Comparison of ENCODE assay signal across 8 mouse cellular contexts in genomic region chr2:38533322-38533721, GRCm38 (mm10). TPM values are rescaled to one million over a fixed set of nuclear protein-coding genes. Genes with fewer than 3 reads are reported as not detected.
DNase-seq lines count a peak whose midpoint lies in the region; ATAC-seq and TF ChIP-seq lines count a peak whose summit lies in the region.

No protein-coding gene starts in this region.

- DNase-seq in 3134 (ENCODE audit: extremely low read depth, insufficient read length, low spot score), result peak; percentile 35
- DNase-seq in heart, postnatal 36 days, result peak; percentile 59 to 65
- DNase-seq in thymus, postnatal 14 days, result no peak
- no peak for DNase-seq in embryo, embryonic 10 days (ENCODE audit: low spot score)
- DNase-seq in ovary, postnatal 36 days (ENCODE audit: low spot score), result no peak

- peak; percentile 49 for ATAC-seq in liver, embryonic 15.5 days (ENCODE audit: insufficient read depth)
- no peak for ATAC-seq in hindbrain, embryonic 12.5 days (ENCODE audit: low FRiP score)

- intact Hi-C loops in heart, postnatal 36 days (cut with DNase I), result loop anchor here (1.0 to 2.0 kb wide), 2 partner anchors 21 to 47 kb away; no protein-coding TSS in a partner anchor

- H3K4me2 ChIP-seq in liver, embryonic 15.5 days, result peak overlapping the region; percentile 73
- H3K4me2 ChIP-seq in hindbrain, embryonic 12.5 days (replicated peaks), result no peak overlapping the region

- H3K9me3 ChIP-seq in liver, embryonic 15.5 days (replicated peaks), result no peaks in the 10 kb centered on the region
- no peaks in the 10 kb centered on the region for H3K9me3 ChIP-seq in hindbrain, embryonic 12.5 days (replicated peaks)

- no peaks in the 10 kb centered on the region for H3K27me3 ChIP-seq in liver, embryonic 15.5 days
- H3K27me3 ChIP-seq in hindbrain, embryonic 12.5 days, result no peaks in the 10 kb centered on the region

- H3K4me1 ChIP-seq in bone marrow macrophage, adult 2 months (ENCODE audit: control insufficient read depth, insufficient read depth, low read length), result peaks cover 91% of the 10 kb centered on the region
- peaks cover 99% of the 10 kb centered on the region for H3K4me1 ChIP-seq in liver, embryonic 15.5 days (replicated peaks)
- H3K4me1 ChIP-seq in hindbrain, embryonic 12.5 days, result peaks cover 63% of the 10 kb centered on the region

- peak overlapping the region; percentile 52 for H3K9ac ChIP-seq in liver, embryonic 15.5 days
- no peak overlapping the region for H3K9ac ChIP-seq in hindbrain, embryonic 12.5 days

- H3K36me3 ChIP-seq in liver, embryonic 15.5 days (replicated peaks), result no peaks in the 10 kb centered on the region
- H3K36me3 ChIP-seq in hindbrain, embryonic 12.5 days, result no peaks in the 10 kb centered on the region

- peak overlapping the region; percentile 99 for H3K27ac ChIP-seq in bone marrow macrophage, adult 2 months (ENCODE audit: insufficient read depth, low read depth, low read length)
- H3K27ac ChIP-seq in liver, embryonic 15.5 days (replicated peaks), result peak overlapping the region; percentile 91
- no peak overlapping the region; the same call in 1 of the 2 replicates for H3K27ac ChIP-seq in hindbrain, embryonic 12.5 days

- TF ChIP-seq POLR2A in bone marrow macrophage, adult 2 months (IDR thresholded peaks at IDR 0.05; ENCODE audit: borderline replicate concordance, low read depth, low read length), result no peak

- no peak overlapping the region for H3K4me3 ChIP-seq in bone marrow macrophage, adult 2 months (ENCODE audit: insufficient read depth, low read length)
- H3K4me3 ChIP-seq in liver, embryonic 15.5 days (replicated peaks), result peak overlapping the region; percentile 35
- H3K4me3 ChIP-seq in hindbrain, embryonic 12.5 days, result no peak overlapping the region

- no peak for TF ChIP-seq CTCF in bone marrow macrophage, adult 2 months (IDR thresholded peaks at IDR 0.05; ENCODE audit: low read depth, low read length)

- 6% methylated on average over 6 of the region's 6 CpGs for WGBS in liver, embryonic 15.5 days (ENCODE audit: insufficient replicate concordance)
- WGBS in hindbrain, embryonic 12.5 days, result 79% methylated on average over 6 of the region's 6 CpGs

RNA-seq across cellular contexts. Expression of gene Nek6, which starts 21.9 kb away (rescaled TPM):
- polyA plus RNA-seq in bone marrow macrophage, adult 2 months (2012; ENCODE audit: insufficient read depth, insufficient read length, missing spikeins), result 15.8 and 17.0 TPM in 2 replicates
- total RNA-seq in heart, postnatal 36 days (2021), result 1 to 10 TPM; 4.0 to 4.7 TPM
- 36.2 and 37.3 TPM in 2 replicates for polyA plus RNA-seq in liver, embryonic 15.5 days (2015; fragmentation: Nextera tagmentation; extraction: Ambion mirVana)
- 85.7 and 94.8 TPM in 2 replicates for polyA plus RNA-seq in hindbrain, embryonic 12.5 days (2016; fragmentation: Nextera tagmentation; extraction: Ambion mirVana)

Comparison
In these comparisons a context has a peak if more than half of its experiments do, and no peak if none do; other contexts are left out.
1. DNase-seq: peak in 3134 (single experiment) and heart, postnatal 36 days (2 of 2); none in thymus, postnatal 14 days (single experiment), embryo, embryonic 10 days (single experiment) and ovary, postnatal 36 days (single experiment).